Mouse (Mus musculus) heart, adult 2 months (tissue): Measurements from ENCODE around the gene Tmem39b.

ENCODE experiments used
- CTCF ChIP-seq: fragments of 200-600 bp; IDR thresholded peaks from 2 replicates; pipeline ENCODE4 v1.8.1; 2022; ENCODE audit warnings: antibody characterized with exemption, mild to moderate bottlenecking, moderate library complexity
- EP300 ChIP-seq: fragments of 200-500 bp; IDR thresholded peaks from 2 replicates; pipeline ENCODE4 v1.6.1; 2011; ENCODE audit warnings: low read depth, low read length, control low read depth; ENCODE audit not compliant: insufficient read depth
- POLR2A ChIP-seq: fragments of 200-500 bp; IDR thresholded peaks from 2 replicates; pipeline ENCODE4 v1.6.1; 2011; ENCODE audit warnings: mild to moderate bottlenecking, low read depth, low read length, control low read depth; ENCODE audit not compliant: insufficient read depth

DNA sequence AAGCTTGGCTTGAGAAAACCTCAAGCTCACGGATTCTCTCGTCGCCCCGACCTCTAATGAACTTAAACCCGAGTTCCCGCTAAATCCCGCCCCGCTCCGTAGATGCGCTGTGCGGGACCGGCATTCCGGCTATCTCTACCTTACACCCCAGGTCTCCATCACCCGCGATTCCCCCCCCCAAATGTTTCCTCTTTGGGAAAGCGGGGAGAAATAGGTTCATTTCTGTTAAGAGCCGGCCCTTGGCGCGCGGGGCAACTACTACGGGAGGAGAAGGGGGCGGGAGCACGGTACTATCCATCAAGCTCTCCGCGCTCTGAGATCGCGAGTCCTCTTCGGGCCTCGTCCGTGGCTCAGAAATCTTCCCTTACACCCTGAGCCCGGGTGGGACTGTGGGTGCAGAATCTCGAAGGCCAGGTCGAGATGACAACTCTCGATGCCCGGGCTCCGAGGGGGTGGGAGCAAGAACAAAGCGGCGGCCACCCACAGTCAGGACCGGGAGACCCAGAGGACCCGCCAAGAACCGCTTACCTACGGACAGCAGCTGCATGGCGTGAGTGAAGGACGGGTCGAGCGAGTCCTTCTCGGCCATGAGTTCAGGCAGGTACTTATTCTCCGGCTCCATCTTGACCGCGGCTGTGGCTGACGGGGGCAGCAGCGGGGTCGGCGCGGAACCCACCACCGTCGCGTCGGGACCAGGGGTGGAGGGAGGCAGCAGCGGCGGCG, 44.8 kb upstream of the Tmem39b start:
- TF ChIP-seq CTCF: no peak
- TF ChIP-seq POLR2A: no peak
- no peak for TF ChIP-seq EP300
